Mouse (Mus musculus): ENCODE data around the gene Slc39a11.

Slc39a11 gene

DNA sequence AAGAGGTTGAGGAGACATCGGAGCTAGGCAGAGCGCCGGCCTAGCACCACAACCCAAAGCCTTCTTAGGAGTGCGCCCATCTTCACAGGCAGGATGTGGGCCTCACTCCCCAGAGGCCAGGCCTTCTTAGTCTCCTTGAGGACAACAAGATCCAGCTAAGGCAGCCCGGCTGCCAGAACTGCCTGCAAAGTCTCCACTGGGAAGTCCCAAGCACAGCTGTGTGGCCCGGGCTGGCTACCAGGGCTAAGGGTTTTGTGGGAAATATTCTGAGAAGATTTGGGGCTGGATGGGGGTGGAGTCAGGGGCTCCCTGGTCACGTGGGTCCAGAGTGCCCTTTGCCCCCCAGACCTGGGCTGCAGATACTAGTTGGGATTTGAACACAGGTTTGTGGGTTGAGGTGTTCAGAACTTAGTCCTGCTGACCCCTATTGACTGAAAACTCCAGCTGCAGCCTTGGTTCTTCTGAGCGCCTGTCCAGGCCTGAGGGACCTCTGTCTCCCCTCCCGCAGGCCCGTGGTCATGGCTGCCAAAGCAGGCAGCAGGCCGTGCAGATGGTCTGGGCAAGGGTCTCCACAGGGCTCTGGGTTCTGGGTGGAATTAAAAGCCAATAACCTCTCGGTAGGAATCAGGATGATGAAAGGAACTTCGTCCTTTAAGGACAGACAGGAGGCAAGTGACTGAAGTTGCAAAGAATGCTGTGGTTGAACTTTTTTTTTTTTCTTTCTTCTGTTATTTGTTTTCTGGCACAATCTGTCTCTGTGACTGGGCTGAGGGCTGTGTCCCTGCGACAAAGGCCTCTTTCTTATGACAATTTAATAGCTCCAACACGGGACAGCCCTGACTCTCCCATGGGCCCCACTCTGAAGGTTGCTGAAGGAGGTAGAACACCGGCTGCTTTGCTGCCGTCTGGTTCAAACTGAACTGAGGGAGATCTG, 357.8 kb downstream of the Slc39a11 start:
- no peak for DNase-seq (ENCODE audit: low spot score in 2 of 2)

- no peak for DNase-seq (ENCODE audit: low spot score in 2 of 2)
Measured at GRCm38 (mm10) chr11:113290911-113291310, 359.0 kb downstream of the Slc39a11 start.

- no peak for DNase-seq (ENCODE audit: low spot score in 2 of 2)
Measured at GRCm38 (mm10) chr11:113284951-113285741, 364.7 kb downstream of the Slc39a11 start.

GRCm38 (mm10) chr11:113283376-113283811, 366.5 kb downstream of the Slc39a11 start:
- DNase-seq (ENCODE audit: low spot score in 2 of 2), result no peak

GRCm38 (mm10) chr11:113278238-113278637, 371.6 kb downstream of the Slc39a11 start:
- no peak for DNase-seq (ENCODE audit: low spot score in 2 of 2)

- no peak for DNase-seq (ENCODE audit: low spot score in 2 of 2)
Measured at GRCm38 (mm10) chr11:113277034-113277612, 372.8 kb downstream of the Slc39a11 start.

DNA sequence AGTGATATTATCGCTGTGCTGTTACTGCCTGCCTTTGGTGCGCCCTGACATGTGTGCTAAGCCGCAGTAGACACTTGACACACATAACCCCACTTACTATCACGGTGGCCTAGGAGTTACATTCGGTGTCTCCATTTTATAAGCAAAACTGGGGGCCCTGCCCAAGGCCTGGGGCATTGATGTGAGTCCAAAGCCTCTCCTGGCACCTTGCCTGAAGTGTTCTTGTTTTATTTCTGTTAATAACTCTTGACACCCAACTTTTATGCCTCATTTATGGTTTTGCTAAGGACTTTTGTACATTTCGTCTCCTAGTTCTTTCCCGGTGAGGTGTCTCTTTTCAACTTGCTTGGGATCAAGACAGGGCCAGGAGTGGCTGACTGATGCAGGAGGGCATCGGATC, 373.4 kb downstream of the Slc39a11 start:
- DNase-seq (ENCODE audit: low spot score in 2 of 2), result no peak

DNA sequence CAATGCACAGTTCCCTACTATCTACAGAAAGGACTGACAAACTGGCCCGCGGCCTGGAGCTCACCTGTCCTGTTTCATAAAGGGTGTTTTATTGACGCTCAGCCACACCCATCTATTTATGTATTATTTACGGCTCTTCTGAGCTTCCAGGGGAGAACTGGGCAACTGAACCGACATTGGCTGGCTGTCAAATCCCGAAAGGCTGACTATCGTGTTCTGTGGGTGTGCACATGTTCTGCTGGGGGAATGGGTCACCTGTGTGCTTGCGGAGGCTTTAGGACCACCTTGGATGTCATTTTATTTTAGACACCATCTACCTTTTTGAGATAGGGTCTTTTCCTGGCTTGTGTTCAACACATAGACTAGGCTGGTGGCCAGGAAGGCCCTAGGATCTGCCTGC, 375.8 kb downstream of the Slc39a11 start:
- no peak for DNase-seq (ENCODE audit: low spot score in 2 of 2)

DNA sequence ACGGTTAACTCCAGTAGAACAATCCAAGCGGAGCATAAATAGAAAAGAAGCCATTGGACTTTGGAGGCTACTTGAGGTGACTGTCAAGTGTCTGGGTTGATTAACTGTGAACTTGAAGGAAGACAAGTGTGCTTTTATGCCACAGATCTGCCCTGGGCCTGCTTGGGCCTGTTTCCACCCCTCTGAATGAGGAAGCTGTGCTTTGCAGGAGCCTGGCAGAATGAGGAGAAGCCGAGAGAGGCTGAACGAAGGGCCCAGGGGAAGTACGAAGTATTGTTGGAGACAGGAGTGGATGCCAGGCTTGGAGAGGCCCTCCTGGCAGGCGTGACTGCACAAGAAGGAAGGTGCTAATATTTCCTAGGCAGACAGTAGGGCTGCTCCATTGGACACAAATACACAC, 378.0 kb downstream of the Slc39a11 start:
- DNase-seq (ENCODE audit: low spot score in 2 of 2), result no peak

GRCm38 (mm10) chr11:113268831-113269319, 381.0 kb downstream of the Slc39a11 start:
- DNase-seq (ENCODE audit: low spot score in 2 of 2), result no peak

- DNase-seq (ENCODE audit: low spot score in 2 of 2), result no peak
Measured at GRCm38 (mm10) chr11:113267516-113268230, 382.2 kb downstream of the Slc39a11 start.

GRCm38 (mm10) chr11:113266706-113267105, 383.2 kb downstream of the Slc39a11 start:
- peak; percentile 25 to 36 for DNase-seq (ENCODE audit: low spot score in 2 of 2)

- no peak for DNase-seq (ENCODE audit: low spot score in 2 of 2)
Measured at GRCm38 (mm10) chr11:113265567-113265966, 384.3 kb downstream of the Slc39a11 start.

GRCm38 (mm10) chr11:113263971-113264370, 385.9 kb downstream of the Slc39a11 start:
- DNase-seq (ENCODE audit: low spot score in 2 of 2), result no peak

GRCm38 (mm10) chr11:113262062-113262461, 387.8 kb downstream of the Slc39a11 start:
- no peak for DNase-seq (ENCODE audit: low spot score in 2 of 2)

- DNase-seq (ENCODE audit: low spot score in 2 of 2), result no peak
Measured at GRCm38 (mm10) chr11:113261421-113261820, 388.5 kb downstream of the Slc39a11 start.

DNA sequence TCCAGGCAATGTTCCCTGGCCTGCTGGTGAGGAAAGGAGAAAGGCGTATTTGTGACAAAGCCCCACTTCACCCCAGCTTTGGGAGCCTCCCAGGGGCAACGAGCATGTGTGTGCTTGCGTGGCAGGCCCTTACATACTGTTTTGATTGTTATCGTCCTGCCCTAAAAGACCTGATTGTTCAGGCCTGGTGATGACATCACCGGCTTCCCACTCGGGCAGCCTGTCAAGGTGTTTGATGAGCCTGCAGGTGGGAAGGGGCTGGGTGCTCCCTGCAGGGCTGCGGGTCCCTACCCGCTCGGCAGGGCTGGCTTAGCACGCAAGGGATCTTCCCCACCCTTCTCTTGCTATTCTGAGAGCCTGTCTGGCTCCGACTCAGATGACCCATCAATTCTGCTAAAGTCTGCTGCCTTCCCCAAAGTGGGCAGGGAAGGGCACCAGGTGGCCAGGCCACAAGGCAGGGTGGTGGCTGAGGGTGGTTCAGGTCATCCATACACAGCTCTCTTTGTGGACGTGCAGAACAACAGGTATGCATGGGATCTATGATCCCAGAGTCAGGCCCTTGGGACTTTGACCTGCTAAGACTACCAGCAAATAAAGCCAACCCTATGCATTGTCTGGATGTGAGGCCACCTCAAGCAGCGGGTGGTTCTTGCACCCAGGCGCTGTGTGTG, 390.0 kb downstream of the Slc39a11 start:
- DNase-seq (ENCODE audit: low spot score in 2 of 2), result no peak

DNA sequence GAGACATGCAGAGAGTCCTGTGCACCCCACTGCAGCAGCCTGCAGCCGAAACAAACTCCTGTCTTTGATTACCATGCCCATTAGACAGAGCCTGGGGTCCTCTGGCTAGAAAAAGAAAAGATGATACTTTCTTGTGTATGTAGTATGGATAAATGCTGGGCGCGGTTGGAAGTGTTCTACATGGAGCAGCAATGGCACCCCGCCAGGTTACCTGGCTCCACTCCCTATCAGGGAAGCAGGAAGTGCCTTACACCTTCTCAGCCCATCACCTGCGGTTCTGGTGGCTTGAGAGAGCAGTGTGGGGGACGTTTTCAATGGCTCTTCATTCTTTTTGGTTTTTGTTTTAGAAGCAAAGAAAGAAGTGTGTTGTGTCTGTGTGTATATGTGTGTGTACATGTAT, 391.9 kb downstream of the Slc39a11 start:
- DNase-seq (ENCODE audit: low spot score in 2 of 2), result no peak

DNA sequence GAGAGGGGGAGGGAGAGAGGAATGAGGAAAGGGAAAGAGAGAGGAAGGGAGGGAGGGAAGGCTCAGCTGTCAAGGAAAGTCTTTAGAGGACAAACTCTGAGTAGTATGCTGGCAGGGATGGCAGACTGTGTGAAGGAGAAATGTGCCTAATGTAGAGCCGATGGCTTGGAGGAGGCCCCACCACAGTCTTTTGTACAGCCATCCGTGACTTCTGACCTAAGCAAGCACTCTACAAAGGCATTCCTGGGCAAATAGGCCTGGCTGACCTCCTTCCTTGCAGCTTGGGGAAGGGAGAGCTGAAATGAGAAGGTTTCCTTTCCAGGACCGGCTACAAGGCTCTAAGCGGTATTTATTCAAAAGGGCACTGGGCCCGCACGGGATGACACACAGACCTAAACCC, 395.2 kb downstream of the Slc39a11 start:
- DNase-seq (ENCODE audit: low spot score in 2 of 2), result no peak

DNA sequence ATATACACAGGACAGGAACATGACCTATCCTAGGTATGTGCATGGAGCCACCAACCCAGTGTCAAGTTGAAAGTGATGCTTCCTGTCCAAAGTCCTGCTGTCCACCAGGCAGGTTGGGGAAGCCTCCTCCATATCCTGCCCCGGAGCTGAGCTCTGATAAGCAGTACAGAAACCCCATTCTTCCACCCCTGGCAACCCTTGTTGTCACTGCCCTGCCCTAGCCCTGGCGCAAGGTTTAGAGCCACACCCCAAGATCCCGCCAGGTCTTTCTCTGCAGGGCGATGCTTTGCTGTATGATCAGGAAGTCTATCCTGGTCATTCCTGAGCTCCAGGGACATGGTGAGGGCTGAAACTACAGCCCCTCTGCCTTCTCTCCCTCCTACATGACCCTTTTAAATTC, 396.7 kb downstream of the Slc39a11 start:
- no peak for DNase-seq (ENCODE audit: low spot score in 2 of 2)

DNA sequence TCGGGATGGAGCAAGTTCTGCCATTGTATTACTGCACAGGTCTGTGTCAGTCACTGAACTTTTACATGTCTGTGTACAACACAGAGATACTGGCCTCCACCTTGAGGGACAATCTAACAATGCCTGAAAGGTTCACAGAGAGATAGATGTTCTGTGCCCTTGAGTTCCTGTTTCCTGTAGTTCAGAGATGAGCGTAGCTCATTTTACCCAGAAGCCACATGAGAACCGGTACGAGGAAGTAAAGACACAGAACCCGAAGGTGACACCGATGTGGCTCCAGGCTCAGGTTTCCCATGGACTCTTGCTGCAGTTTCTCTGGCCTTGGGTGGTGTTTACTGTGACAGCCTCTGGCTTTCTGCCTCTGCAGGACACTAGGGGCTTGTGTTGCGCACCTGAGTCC, 398.7 kb downstream of the Slc39a11 start:
- DNase-seq (ENCODE audit: low spot score in 2 of 2), result no peak
